Mouse (Mus musculus) layer of hippocampus, postnatal 36 days (tissue): ENCODE results near the gene Gm3642. TPM values are rescaled to one million over a fixed set of nuclear protein-coding genes. Genes with fewer than 3 reads are reported as not detected.
"Not testable (repeated sequence)": the region's sequence is repeated elsewhere in the genome, so short reads cannot be mapped to it uniquely, and the experiment has no call there.

Experiments
- DNase-seq, 2 experiments: peaks; one replicate each; pipeline ENCODE4 v3.0.0; 2022
- total RNA-seq, 2 experiments: library from RNA; stranded (reverse); gene quantifications; 2 replicates each; pipeline ENCODE4 v1.2.3; 2021

The Gm3642 gene
- not detected for total RNA-seq

DNA sequence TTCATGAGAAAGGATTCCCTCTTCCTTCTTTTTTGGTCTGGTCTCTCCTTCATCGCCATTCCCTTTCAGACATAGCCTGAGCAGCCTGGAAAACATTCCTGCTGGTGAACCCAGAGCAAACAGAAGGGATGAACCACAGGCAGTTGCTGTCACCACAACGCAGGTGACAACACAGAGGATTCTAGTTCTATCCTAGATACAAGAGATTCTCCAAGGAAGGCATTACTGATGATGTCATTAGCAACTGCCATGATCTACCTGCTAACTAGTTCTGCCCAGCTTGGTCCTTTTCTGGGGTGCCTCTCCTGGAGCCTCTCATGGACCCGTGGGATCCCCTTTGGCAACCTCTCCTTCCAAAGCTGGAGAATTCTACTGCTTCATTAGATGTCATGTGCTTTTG, at the start of gene Gm3642:
TSS of gene Gm3642 (minus strand) at position 101 of the 400 bp plus-strand sequence.
- not testable (repeated sequence) for DNase-seq

DNA sequence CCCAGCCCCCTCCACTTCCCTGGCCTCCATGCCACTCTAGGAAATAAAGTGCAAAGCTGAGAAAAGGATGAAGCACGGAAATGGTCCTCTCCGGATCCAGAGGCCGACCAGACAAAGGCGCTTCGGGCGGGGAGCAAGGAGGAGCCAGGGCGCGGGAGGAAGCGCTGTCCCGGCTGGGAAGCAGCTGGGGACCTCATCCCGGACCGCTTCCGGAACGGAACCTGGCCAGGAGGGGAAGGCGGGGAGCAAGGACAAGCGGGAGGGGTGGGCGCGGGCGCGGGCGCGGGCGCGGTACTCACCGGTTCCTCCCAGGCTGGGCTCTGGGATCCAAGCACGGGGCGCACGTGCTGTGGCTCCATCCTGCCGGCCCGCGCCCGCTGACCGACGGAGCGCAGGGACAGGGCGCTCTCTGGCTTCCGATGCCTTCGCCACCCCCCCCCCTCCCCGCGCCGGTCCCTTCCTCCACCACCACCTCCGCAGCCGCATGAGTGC, 49.5 kb upstream of the Gm3642 start, which contains the start of gene Gm3667:
TSS of gene Gm3667 (minus strand) at position 442 of the 492 bp plus-strand sequence.
- DNase-seq: not testable (repeated sequence)

DNA sequence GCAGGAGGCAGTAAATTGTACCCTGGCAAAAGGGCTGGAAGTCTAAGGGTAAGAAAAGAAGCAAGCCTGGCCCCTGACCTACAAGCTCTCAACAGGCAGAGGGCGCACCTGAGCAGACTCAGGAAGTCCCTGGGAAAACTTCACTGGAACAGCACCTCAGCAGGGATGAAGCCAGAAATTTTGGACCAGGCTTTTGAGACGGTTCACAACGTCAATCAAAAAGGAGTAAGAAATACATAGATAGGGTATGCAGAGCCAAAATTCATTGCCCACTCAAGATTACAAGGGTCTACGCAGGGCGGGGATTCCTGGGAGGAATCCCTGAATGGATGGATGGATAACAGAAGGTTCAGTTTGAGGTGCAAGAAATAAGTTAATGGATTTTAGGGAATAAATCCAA, 48.7 kb upstream of the Gm3642 start:
- peak; percentile 40 to 43 for DNase-seq

DNA sequence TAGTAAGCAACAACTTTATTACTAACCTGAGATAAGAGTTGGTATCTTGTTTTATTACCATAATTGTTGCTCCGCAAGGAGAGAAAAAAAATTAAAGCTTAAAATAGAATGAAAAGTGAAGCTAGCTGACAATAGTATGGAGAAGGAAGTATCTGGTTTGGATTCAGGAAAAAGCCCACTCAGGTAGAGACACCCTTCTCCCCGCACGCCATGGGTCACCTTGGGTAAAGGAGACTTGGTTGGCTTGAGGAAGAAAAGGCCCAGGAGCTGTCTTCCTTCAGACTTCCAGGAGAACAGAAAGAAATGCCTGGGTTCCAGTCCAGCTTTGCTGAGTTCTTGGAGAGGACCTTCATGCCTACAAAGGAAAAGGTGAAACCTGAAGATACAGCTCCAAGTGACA, 16.8 kb downstream of the Gm3642 start:
- not testable (repeated sequence) for DNase-seq

Other genes with a start within 250 kb of the Gm3642 start
- gene Gm3629, start 249.7 kb downstream of the Gm3642 start, total RNA-seq: 1 to 10 TPM; 1.0 to 1.3 TPM
- gene Gm3460, start 217.9 kb downstream of the Gm3642 start, total RNA-seq: not detected
- not detected for gene Gm10251, start 156.1 kb downstream of the Gm3642 start, total RNA-seq
- gene Gm8050, start 120.1 kb downstream of the Gm3642 start, total RNA-seq: not detected
- 1 to 10 TPM; 3.2 to 5.2 TPM for gene Gm3636, start 98.0 kb downstream of the Gm3642 start, total RNA-seq
- under 1 TPM in 1 of 2 experiments, not detected in 1; 0.30 TPM for gene Gm8362, start 65.9 kb downstream of the Gm3642 start, total RNA-seq
- gene Gm3667, start 49.7 kb upstream of the Gm3642 start, total RNA-seq: under 1 TPM; 0.76 to 0.97 TPM
- gene Gm6356, start 133.5 kb upstream of the Gm3642 start, total RNA-seq: not detected
- gene Gm10406, start 187.1 kb upstream of the Gm3642 start, total RNA-seq: under 1 TPM; 0.22 to 0.66 TPM
- not detected for gene Gm3685, start 204.7 kb upstream of the Gm3642 start, total RNA-seq